Mouse (Mus musculus) liver, embryonic 14.5 days (tissue): ENCODE data around the gene Sprn. TPM values are rescaled to one million over a fixed set of nuclear protein-coding genes. Genes with fewer than 3 reads are reported as not detected.

Source experiments
- ATAC-seq: fragments of 200-750 bp; cut with Nextera tagmentation; 2 replicates; pipeline ENCODE4 v1.8.0; 2017; ENCODE audit warnings: moderate number of reproducible peaks, mild to moderate bottlenecking, moderate library complexity; ENCODE audit not compliant: insufficient read depth
- DNase-seq, 3 experiments: peaks; one replicate each; pipeline ENCODE4 v3.0.0-alpha.2; 2012 to 2013; ENCODE audit warnings: low read depth in 3 of 3, low spot score in 3 of 3
- H3K27ac ChIP-seq: fragments of 300-500 bp; sonication (generic); 2 replicates; pipeline ENCODE4 v1.5.1; 2014; ENCODE audit warnings: moderate library complexity, mild to moderate bottlenecking, control low read depth, inconsistent platforms
- H3K27me3 ChIP-seq: fragments of 300-500 bp; sonication (generic); 2 replicates; pipeline ENCODE4 v1.6.1; 2014; ENCODE audit warnings: mild to moderate bottlenecking, low read length, moderate library complexity; ENCODE audit not compliant: control insufficient read depth, insufficient read depth
- H3K36me3 ChIP-seq: fragments of 300-500 bp; sonication (generic); replicated peaks from 2 replicates; pipeline ENCODE4 v1.6.1; 2014; ENCODE audit warnings: low read depth; ENCODE audit not compliant: control insufficient read depth, insufficient read depth
- H3K4me1 ChIP-seq, 2 experiments: fragments of 200-500 bp in 1 of 2; fragments of 300-500 bp in 1 of 2; sonication (generic) in 1 of 2; replicated peaks; 2 replicates each; pipeline ENCODE4 v1.6.1; 2012 to 2014; ENCODE audit warnings: antibody characterized with exemption in 1 of 2, inconsistent platforms in 1 of 2, low read length in 1 of 2; ENCODE audit not compliant: control insufficient read depth in 2 of 2, insufficient read depth in 2 of 2
- H3K4me2 ChIP-seq: fragments of 300-500 bp; sonication (generic); 2 replicates; pipeline ENCODE4 v1.6.1; 2014; ENCODE audit warnings: low read depth, mild to moderate bottlenecking, control low read depth, moderate library complexity
- H3K4me3 ChIP-seq, 2 experiments: fragments of 200-500 bp in 1 of 2; fragments of 300-500 bp in 1 of 2; sonication (generic) in 1 of 2; 2 replicates each; pipeline ENCODE4 v1.5.1; 2012 to 2014; ENCODE audit warnings: low read depth in 2 of 2, low read length in 2 of 2, mild to moderate bottlenecking in 2 of 2, control low read depth in 1 of 2, inconsistent platforms in 1 of 2, moderate library complexity in 1 of 2; ENCODE audit not compliant: insufficient read depth in 1 of 2
- H3K9ac ChIP-seq: fragments of 300-500 bp; sonication (generic); replicated peaks from 2 replicates; pipeline ENCODE4 v1.6.1; 2014; ENCODE audit warnings: mild to moderate bottlenecking, control low read depth, moderate library complexity
- H3K9me3 ChIP-seq: fragments of 300-500 bp; sonication (generic); 2 replicates; pipeline ENCODE4 v1.6.1; 2016; ENCODE audit warnings: low read length, mixed read lengths; ENCODE audit not compliant: control insufficient read depth
- CTCF ChIP-seq: IDR thresholded peaks from 2 replicates; pipeline ENCODE4 v1.5.1; 2016; ENCODE audit warnings: antibody characterized with exemption, low read depth, control low read depth
- EP300 ChIP-seq: IDR thresholded peaks from 2 replicates; pipeline ENCODE4 v1.6.1; 2016; ENCODE audit warnings: antibody characterized with exemption, low read depth
- WGBS: fragments of 180-500 bp; shearing (Covaris S2); extraction: QIAGEN DNeasy Blood & Tissue Kit; methylation state at CpG from one replicate; pipeline ENCODE4 v1.1.7; 2014; ENCODE audit not compliant: insufficient replicate concordance; 5-methylcytosine and 5-hydroxymethylcytosine counted together
- polyA plus RNA-seq, 2 experiments: library from polyadenylated mRNA; depleted of rRNA in 1 of 2; stranded (reverse) in 1 of 2; unstranded in 1 of 2; fragments of >200 nt; fragmentation: Nextera tagmentation in 1 of 2; extraction: Ambion mirVana in 1 of 2; gene quantifications; 2 replicates each; pipeline versions ENCODE4 v1.2.1 to v1.2.3; 2012 to 2014

Gene Sprn
- polyA plus RNA-seq, 2 experiments, result not detected

DNA sequence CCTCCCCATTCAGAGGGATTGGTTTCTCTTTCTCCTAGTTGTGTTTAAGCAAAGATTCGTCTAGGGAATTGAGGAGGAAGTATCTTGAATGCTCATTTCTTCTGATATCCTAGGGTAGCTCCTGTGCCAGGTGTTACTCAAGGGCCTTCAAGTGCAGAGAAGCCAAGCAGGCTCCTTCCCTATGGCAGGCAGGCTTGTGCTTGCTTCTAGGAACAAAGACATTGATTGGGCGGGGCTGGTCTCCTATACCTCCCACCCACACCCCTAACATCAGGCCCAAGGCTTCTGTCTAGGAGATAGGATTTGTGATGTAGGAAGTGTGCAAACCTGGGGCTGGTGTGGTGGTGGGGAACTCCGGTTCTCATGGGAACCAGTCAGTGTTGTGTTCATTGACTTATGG lies 27.7 kb downstream of the Sprn start:
- no peak for DNase-seq
- ATAC-seq, result no peak

DNA sequence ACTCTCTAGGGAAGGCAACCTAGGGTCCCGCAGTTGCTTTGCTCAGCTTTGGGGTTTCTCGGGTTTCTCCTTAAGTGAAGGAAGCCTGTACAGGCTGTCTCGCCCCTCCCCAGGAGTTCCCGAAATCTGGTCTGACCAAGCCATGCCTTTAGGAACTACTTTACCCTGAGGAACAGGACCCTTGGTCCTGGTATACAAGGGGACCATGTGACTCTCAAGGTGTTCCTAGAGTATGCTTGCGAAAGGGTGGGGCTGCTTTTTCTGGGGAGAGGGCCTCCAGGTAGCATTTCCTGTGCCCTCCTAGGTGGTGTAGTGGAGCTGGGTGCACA lies 28.7 kb downstream of the Sprn start:
- Histone ChIP-seq H3K27me3 (no peaks in the 10 kb centered on the region), H3K4me2 (peak overlapping the region; percentile 88), H3K36me3 (no peaks in the 10 kb centered on the region), H3K9ac (peak overlapping the region; percentile 63), H3K4me1 (peaks cover 5 to 21% of the 10 kb centered on the region in 2 experiments; a peak in 3 of 4 replicates), H3K9me3 (no peaks in the 10 kb centered on the region), H3K27ac (no peak overlapping the region), H3K4me3 (peak overlapping the region; percentile 60 to 69)
- ATAC-seq (peak; percentile 29; the same call in 1 of the 2 replicates), DNase-seq (no peak)
- no peak for TF ChIP-seq EP300
- TF ChIP-seq CTCF, result no peak
- WGBS, result 6% methylated on average over 5 of the region's 5 CpGs

More for the DNA sequence above, 27.7 kb downstream of the Sprn start:
- Histone ChIP-seq H3K9ac (no peak overlapping the region), H3K9me3 (no peaks in the 10 kb centered on the region), H3K27ac (no peak overlapping the region), H3K27me3 (no peaks in the 10 kb centered on the region), H3K4me2 (peak overlapping the region; percentile 11; the same call in 1 of the 2 replicates), H3K36me3 (no peaks in the 10 kb centered on the region), H3K4me1 (peaks cover 5 to 21% of the 10 kb centered on the region in 2 experiments; a peak in 3 of 4 replicates), H3K4me3 (no peak overlapping the region)
- no peak for TF ChIP-seq CTCF
- no peak for TF ChIP-seq EP300
- whole genome bisulfite sequencing, result 46% methylated on average over 3 of the region's 3 CpGs

DNA sequence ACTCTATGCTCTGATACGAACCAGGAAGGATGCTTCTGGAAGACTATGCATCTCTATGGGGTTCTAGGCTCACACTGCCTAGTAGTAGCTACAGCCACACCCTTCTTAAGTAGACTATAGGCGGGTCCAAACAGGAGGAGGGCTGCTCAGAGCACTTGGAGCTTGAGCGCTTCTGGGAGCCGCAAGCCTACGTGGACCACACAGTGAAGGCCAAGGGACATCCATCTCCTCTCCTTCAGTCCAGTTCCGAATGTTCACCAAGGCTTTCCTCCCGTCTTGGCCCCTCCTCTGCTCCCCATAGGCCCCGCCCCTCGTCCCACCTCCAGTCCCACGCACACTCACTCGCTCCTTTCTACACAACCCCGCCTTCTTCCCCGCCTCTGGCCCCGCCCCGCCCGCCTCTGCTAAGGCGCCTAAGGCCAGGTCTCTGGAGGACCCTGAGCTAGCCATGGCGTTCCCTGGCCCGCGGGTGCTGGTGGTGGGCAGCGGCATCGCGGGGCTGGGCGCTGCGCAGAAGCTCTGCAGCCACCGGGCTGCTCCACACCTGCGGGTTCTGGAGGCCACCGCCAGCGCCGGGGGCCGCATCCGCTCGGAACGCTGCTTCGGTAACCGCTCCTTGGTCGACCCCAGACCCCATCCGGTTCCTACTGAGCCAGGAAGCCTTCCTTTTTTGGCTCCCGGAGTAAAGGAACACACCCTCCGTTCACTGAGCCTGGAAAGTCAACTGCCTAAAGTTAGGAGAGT lies 29.2 kb downstream of the Sprn start:
- no peak overlapping the region for H3K27ac ChIP-seq
- ATAC-seq, result peak; percentile 99
- 1% methylated on average over 40 of the region's 40 CpGs for WGBS

GRCm38 (mm10) chr7:140124382-140124781 lies 30.3 kb downstream of the Sprn start:
- TF ChIP-seq CTCF, result no peak
- TF ChIP-seq EP300, result no peak
- H3K4me3 ChIP-seq, result no peak overlapping the region
- no peak for ATAC-seq

More for the DNA sequence above, 29.2 kb downstream of the Sprn start:
- peaks cover 5 to 21% of the 10 kb centered on the region in 2 experiments; a peak in 3 of 4 replicates for H3K4me1 ChIP-seq
- H3K9ac ChIP-seq, result peak overlapping the region; percentile 63
- TF ChIP-seq CTCF (no peak), EP300 (no peak)
- DNase-seq, result peak; percentile 74 to 82 (median 77)
- H3K9me3 ChIP-seq, result no peaks in the 10 kb centered on the region
- H3K27me3 ChIP-seq, result no peaks in the 10 kb centered on the region
- H3K4me3 ChIP-seq, result peak overlapping the region; percentile 60 to 69
- no peaks in the 10 kb centered on the region for H3K36me3 ChIP-seq
- peak overlapping the region; percentile 88 for H3K4me2 ChIP-seq

GRCm38 (mm10) chr7:140122765-140123164 lies 31.9 kb downstream of the Sprn start:
- ATAC-seq (no peak), DNase-seq (no peak)
- H3K9me3 ChIP-seq, result no peaks in the 10 kb centered on the region
- no peak for TF ChIP-seq CTCF
- no peak for TF ChIP-seq EP300
- no peak overlapping the region for H3K4me3 ChIP-seq
- no peaks in the 10 kb centered on the region for H3K27me3 ChIP-seq
- H3K36me3 ChIP-seq, result no peaks in the 10 kb centered on the region
- WGBS, result 11% methylated on average over 4 of the region's 4 CpGs
- H3K4me1 ChIP-seq, result peaks cover 5 to 21% of the 10 kb centered on the region in 2 experiments; a peak in 3 of 4 replicates
- H3K9ac ChIP-seq, result no peak overlapping the region
- H3K4me2 ChIP-seq, result no peak overlapping the region
- no peak overlapping the region for H3K27ac ChIP-seq

More at GRCm38 (mm10) chr7:140124382-140124781, 30.3 kb downstream of the Sprn start:
- Histone ChIP-seq H3K4me2 (no peak overlapping the region), H3K9me3 (no peaks in the 10 kb centered on the region), H3K9ac (no peak overlapping the region), H3K4me1 (peaks cover 5 to 21% of the 10 kb centered on the region in 2 experiments; a peak in 3 of 4 replicates), H3K27me3 (no peaks in the 10 kb centered on the region), H3K36me3 (no peaks in the 10 kb centered on the region), H3K27ac (no peak overlapping the region)
- WGBS, result 76% methylated on average over 1 of the region's 1 CpGs
- DNase-seq, result no peak
